Comparison of ENCODE assay signal across 9 mouse cellular contexts in genomic region chr12:31266686-31267085, GRCm38 (mm10). TPM values are rescaled to one million over a fixed set of nuclear protein-coding genes. Genes with fewer than 3 reads are reported as not detected.
DNase-seq lines count a peak whose midpoint lies in the region; ATAC-seq lines count a peak whose summit lies in the region.
"Had no signal": no experiment of that assay in that cellular context is flagged by ENCODE, and none has a peak within 500 bp of the region (broad histone marks: within the 10 kb centered on the region; RNA-seq: fewer than 3 reads in every experiment).

No protein-coding gene starts in this region.

- H3K4me1 ChIP-seq in kidney, embryonic 14.5 days (ENCODE audit: control insufficient read depth, insufficient read depth, low read length): peaks cover 64% of the 10 kb centered on the region
- peaks cover 55% of the 10 kb centered on the region for H3K4me1 ChIP-seq in forebrain, embryonic 10.5 days
- H3K4me1 ChIP-seq in hindbrain, embryonic 13.5 days (replicated peaks): peaks cover 29% of the 10 kb centered on the region

- H3K36me3 ChIP-seq in kidney, embryonic 14.5 days (ENCODE audit: control insufficient read depth, insufficient read depth, low read length): peaks cover 37% of the 10 kb centered on the region
- peaks cover 10% of the 10 kb centered on the region; the same call in 1 of the 2 replicates for H3K36me3 ChIP-seq in forebrain, embryonic 10.5 days (replicated peaks)
- no peaks in the 10 kb centered on the region for H3K36me3 ChIP-seq in hindbrain, embryonic 13.5 days
- H3K36me3 ChIP-seq: G1E had no signal

- H3K27ac ChIP-seq in kidney, embryonic 14.5 days (ENCODE audit: low read depth, low read length): peak overlapping the region; percentile 87
- H3K27ac ChIP-seq in forebrain, embryonic 10.5 days: 0 out of 2 replicates have a peak overlapping the region, but pooled peaks have one; percentile 1
- no peak overlapping the region for H3K27ac ChIP-seq in hindbrain, embryonic 13.5 days

- peak overlapping the region; percentile 82 for H3K4me2 ChIP-seq in kidney, embryonic 14.5 days (replicated peaks; ENCODE audit: low read depth, low read length)
- H3K4me2 ChIP-seq in hindbrain, embryonic 13.5 days: peak overlapping the region; percentile 88

- no peak for ATAC-seq in kidney, embryonic 14.5 days (ENCODE audit: low FRiP score, low TSS enrichment)
- ATAC-seq in hindbrain, embryonic 13.5 days (ENCODE audit: low FRiP score): no peak

- no peak for DNase-seq in kidney, adult 18-20 months
- DNase-seq in forebrain, embryonic 10.5 days (ENCODE audit: extremely low spot score, low spot score): no peak
- peak; percentile 24 for DNase-seq in lung, postnatal 10 days
- DNase-seq in cerebellum, adult 8-10 months: no peak
- DNase-seq in cerebellum, adult 11 months: no peak
- no peak for DNase-seq in right cerebral cortex, postnatal 36 days (ENCODE audit: low spot score in 2 of 2)

- peak overlapping the region; percentile 81 for H3K9ac ChIP-seq in kidney, embryonic 14.5 days (ENCODE audit: low read depth, low read length)
- H3K9ac ChIP-seq in hindbrain, embryonic 13.5 days: peak overlapping the region; percentile 71

- H3K27me3 ChIP-seq in kidney, embryonic 14.5 days (ENCODE audit: control insufficient read depth, insufficient read depth, low read length): no peaks in the 10 kb centered on the region
- peaks cover 75% of the 10 kb centered on the region for H3K27me3 ChIP-seq in forebrain, embryonic 10.5 days (ENCODE audit: poor library complexity, severe bottlenecking)
- H3K27me3 ChIP-seq in hindbrain, embryonic 13.5 days: peaks cover 69% of the 10 kb centered on the region

- peak overlapping the region; percentile 72 for H3K4me3 ChIP-seq in kidney, embryonic 14.5 days (ENCODE audit: low read length)
- peak overlapping the region; percentile 59 for H3K4me3 ChIP-seq in forebrain, embryonic 10.5 days
- peak overlapping the region; percentile 51 for H3K4me3 ChIP-seq in hindbrain, embryonic 13.5 days

- 2% methylated on average over 15 of the region's 15 CpGs for WGBS in kidney, embryonic 14.5 days
- WGBS in forebrain, embryonic 10.5 days: 3% methylated on average over 15 of the region's 15 CpGs
- WGBS in hindbrain, embryonic 13.5 days: 6% methylated on average over 15 of the region's 15 CpGs

- no peaks in the 10 kb centered on the region for H3K9me3 ChIP-seq in kidney, embryonic 14.5 days (ENCODE audit: control insufficient read depth, low read length)
- H3K9me3 ChIP-seq in forebrain, embryonic 10.5 days: no peaks in the 10 kb centered on the region
- no peaks in the 10 kb centered on the region for H3K9me3 ChIP-seq in hindbrain, embryonic 13.5 days
- H3K9me3 ChIP-seq: G1E had no signal

RNA-seq across cellular contexts. Expression of gene Lamb1, which starts 1.7 kb away (rescaled TPM):
- 65.2 and 121 TPM in 2 replicates for polyA plus RNA-seq in kidney, embryonic 14.5 days (2014; fragmentation: Nextera tagmentation; extraction: Ambion mirVana)
- polyA plus RNA-seq in forebrain, embryonic 10.5 days (2016; fragmentation: Nextera tagmentation; extraction: Ambion mirVana): 22.6 and 23.1 TPM in 2 replicates
- 20.7 and 22.9 TPM in 2 replicates for polyA plus RNA-seq in hindbrain, embryonic 13.5 days (2015; fragmentation: Nextera tagmentation; extraction: Ambion mirVana)
- polyA plus RNA-seq: G1E had no signal

RNA-seq across cellular contexts. Expression of gene Gm6993, which starts 26.1 kb away (rescaled TPM):
- polyA plus RNA-seq in kidney, embryonic 14.5 days (2014; fragmentation: Nextera tagmentation; extraction: Ambion mirVana): not detected in 2 replicates
- not detected in 2 replicates for polyA plus RNA-seq in forebrain, embryonic 10.5 days (2016; fragmentation: Nextera tagmentation; extraction: Ambion mirVana)
- polyA plus RNA-seq in hindbrain, embryonic 13.5 days (2015; fragmentation: Nextera tagmentation; extraction: Ambion mirVana): not detected in 2 replicates
- polyA plus RNA-seq: G1E had no signal
